Mouse (Mus musculus) WW6 (cell line): ENCODE results near the gene Efhb.

Experiments used
- DNase-seq: peaks from one replicate; pipeline ENCODE4 v3.0.0-alpha.2; 2013; ENCODE audit warnings: low read depth, low spot score

Efhb gene

GRCm38 (mm10) chr17:53462603-53463495 is at the start of gene Efhb:
Gene Efhb (minus strand): TSS chr17:53463321.
- peak; percentile 60 for DNase-seq

- no peak for DNase-seq
Measured at GRCm38 (mm10) chr17:53512311-53512951, 49.3 kb upstream of the Efhb start.

GRCm38 (mm10) chr17:53502966-53503365 is 39.8 kb upstream of the Efhb start:
- no peak for DNase-seq

DNA sequence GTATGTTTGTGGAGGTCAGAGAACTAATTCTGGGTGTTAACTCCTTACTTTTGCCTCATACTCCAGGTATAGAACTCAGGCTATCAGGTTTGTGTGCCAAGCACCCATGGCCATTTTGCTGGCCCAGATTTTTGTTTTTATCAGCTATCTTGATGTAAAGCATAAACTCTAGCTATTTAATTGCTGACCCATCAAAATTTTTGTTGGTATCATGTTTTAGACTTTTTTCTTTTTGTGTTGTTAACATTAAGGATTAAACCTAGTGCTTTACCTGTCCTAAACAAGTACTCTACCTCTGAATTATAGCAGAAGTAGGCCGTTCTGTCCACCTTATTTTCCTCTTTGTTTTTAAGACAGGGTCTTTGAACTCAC is 25.9 kb upstream of the Efhb start:
- DNase-seq = no peak

DNA sequence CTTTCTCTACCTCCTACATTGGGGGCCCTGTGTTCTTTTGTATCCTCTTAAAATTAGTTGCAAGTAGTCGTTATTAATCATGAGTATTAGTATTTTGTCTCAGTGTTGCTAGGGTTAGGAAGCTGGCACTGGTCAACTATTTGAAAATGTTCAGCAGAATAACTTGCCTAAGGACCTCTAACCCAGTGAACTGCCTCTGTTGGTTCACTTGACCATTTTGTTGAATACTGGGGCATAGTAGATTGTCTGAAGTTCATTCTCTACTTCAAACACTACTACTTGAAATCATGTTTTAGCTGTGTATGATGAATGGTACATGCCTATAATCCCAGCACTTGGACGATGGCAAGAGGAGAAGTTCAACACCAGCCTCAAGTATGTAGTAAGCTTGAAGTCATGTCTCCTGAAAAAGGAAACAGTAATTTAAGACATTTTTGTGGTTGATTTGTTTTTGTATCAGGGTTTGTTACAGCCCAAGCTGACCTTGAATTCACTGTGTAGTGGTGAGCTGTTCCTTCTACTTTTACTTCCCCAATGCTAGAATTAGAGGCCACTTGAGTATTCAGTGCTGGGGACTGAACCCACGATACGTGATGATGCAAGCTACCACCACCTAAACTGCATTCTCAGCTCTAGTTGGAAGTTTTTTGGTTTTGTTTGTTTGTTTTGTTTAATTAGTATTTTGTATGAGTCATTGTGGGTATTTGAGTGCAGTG is 25.3 kb upstream of the Efhb start:
- no peak for DNase-seq

DNA sequence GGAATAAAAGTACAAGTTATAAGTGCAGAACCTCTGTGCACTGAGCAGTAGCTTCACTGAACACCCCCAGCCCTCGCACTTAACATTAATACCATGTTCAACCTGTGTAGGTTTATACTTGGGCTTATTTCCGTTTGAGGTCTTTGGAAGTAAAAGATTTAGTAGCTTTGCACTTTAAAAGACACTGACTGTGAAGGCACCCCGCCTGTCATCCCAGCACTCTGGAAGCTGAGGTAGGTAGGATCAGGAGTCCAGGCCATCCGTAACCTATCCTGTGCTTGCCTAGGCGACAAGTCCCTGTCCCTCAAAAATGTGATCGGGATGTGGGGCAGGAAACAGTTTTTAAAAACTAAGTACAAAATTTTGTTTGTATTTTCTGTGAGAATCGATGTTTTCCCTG is 17.3 kb upstream of the Efhb start:
- DNase-seq = no peak

DNA sequence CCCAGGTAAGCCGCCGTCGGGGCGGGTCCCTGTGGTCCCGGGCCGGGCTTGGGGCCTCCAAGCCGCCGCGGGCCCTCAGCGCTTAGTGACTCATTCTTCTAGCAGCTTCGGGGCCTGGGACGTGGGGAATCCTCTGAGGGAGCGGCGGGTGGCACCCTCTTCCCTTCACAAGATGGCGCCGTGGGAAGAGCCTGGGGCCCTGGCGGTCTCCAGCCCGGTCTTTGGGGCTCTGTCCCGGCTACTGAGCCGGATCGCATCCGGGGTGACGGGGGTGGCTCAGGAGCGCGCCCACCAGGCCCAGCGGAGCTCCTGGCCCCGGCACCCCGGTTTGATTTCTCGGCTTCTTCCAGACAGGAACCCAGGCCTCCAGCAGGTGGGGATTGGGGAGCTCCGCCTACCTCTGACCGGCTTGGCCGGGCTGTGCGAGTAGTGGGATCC is 16.5 kb upstream of the Efhb start:
- peak; percentile 38 for DNase-seq

DNA sequence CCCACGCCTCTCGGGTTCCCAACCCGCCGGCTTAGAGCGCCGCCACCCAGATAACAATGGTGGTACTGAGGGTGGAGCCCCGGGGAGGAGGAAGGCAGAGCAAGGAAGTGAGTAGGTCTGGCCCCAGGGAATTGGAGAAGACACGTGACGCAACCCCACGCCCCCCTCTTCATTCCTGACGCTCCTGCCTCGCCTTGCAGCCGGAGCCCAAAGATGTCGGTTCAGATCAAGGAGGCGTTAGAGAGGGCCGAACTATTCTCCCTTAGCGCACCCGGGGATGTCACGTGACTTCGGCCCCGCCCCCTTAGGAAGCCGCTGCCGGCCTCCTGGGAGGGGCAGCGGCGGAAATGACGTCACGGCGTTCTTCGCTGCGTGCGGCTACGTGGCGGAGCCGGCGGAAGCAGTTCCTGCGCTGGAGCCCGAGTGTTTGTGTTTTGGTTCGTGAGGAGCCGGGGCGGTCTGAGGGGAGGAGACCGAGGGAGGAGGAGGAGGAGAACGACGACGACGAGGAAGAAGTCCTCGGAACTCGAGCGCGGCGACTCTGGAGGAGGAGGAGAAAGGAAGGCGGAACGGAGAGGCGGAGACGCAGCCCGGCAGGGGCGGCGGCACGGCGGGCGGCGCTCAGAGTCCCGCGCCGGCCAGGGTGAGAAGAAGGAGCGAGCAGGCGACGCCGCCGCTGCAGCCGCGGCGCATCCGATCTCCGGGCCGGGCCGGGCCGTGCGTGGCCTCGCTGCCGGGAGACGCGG is 15.9 kb upstream of the Efhb start, which contains the start of gene Rab5a:
Rab5a (plus strand) TSS at position 377 of the 746 bp plus-strand sequence.
- peak; percentile 99 for DNase-seq

DNA sequence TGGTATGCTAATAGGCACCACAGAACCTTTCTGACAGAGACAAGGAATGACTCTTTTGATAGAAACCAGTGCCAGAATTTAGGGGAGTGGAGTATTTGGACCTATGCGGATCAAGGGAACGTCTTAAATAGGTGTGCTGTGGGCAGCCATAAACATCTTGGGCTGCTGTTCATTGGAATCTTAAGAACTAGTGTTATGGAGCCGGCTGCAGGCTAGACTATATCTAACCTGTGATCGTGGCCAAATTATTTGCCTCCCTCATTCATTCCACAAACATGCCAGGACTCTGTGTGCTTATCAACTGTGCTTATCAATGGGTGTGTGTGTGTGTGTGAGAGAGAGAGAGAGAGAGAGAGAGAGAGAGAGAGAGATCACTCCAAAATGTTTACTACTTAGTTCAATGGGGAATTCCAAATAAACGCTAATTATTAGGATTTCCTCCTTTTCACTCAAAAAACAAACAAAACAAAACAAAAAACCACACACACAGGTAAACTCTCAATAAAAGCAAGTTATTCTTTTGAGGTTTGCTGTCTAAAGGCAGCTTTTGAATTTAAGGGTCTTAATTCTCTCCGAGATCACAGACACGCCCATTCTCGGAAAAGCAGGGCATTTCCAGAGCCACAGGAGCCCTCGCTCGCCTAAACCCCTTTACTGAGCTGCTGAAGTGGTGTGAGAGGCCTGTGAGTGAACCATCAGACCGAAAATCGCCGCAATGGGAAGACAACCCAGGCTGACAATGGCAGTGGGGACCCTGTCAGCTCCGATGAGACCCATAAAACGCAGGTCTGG is 15.1 kb upstream of the Efhb start:
- DNase-seq = no peak

- DNase-seq = no peak
Measured at GRCm38 (mm10) chr17:53468697-53469096, 5.6 kb upstream of the Efhb start.

GRCm38 (mm10) chr17:53465569-53465968 is 2.4 kb upstream of the Efhb start:
- DNase-seq = no peak

DNA sequence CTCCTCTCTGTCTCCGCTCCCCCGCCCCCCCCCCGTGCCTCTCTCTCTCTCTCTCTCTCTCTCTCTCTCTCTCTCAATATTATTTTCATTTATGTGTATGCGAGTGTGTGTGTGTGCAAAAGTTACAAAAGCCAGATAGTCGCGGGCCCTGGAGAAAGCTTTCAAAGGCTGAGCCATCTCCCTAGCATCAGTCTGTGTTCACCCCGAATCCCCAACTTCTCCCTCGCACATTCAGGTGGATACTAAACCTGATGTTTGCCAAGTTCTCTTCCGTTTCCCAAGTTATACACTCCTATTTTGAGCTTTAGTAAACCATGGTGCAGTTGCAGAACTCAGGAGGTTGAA is 347 bp upstream of the Efhb start:
- no peak for DNase-seq

DNA sequence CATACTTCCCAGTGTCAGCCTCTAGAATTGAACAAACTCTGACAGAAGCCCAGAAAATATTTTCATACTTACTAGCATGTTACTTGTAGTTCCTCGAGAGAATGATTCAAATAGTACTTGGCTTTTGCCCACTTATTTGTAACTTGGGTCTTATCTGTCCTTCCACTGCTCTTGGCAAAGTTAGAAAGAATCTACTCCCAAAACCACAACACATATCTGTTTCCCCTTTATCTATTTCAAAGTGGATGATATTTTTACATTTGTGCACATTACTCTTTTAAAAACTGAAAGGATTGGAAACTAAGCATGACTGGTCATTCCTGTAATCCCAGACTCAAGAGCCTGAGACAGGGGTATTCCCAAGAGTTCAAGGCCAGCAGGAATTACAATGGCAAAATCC is 6.4 kb downstream of the Efhb start:
- no peak for DNase-seq

DNA sequence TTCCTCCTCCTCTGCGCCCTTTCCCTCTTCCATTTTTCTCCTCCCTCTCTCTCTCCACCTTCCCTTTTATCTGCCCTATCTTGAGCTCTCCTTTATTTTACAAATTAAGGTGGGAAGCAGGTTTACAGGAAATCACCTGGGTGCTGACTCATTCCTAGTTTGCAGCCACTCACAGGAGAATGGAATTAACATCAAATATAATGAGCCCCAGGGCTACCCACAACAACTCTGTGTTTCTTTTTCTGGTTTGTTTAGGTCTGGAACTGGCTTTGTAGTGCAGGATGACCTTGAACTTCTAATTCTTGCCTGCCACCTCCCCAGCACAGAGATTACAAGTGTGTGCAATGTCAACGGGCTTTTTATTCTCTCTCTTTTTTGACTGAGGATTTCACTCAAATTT is 7.0 kb downstream of the Efhb start:
- no peak for DNase-seq

- DNase-seq = peak; percentile 36
Measured at GRCm38 (mm10) chr17:53402689-53403306, 60.3 kb downstream of the Efhb start.

GRCm38 (mm10) chr17:53393201-53393600 is 69.9 kb downstream of the Efhb start:
- DNase-seq = no peak

- DNase-seq = no peak
Measured at GRCm38 (mm10) chr17:53389507-53389906, 73.6 kb downstream of the Efhb start.

GRCm38 (mm10) chr17:53387581-53388473 is 75.3 kb downstream of the Efhb start:
- no peak for DNase-seq

DNA sequence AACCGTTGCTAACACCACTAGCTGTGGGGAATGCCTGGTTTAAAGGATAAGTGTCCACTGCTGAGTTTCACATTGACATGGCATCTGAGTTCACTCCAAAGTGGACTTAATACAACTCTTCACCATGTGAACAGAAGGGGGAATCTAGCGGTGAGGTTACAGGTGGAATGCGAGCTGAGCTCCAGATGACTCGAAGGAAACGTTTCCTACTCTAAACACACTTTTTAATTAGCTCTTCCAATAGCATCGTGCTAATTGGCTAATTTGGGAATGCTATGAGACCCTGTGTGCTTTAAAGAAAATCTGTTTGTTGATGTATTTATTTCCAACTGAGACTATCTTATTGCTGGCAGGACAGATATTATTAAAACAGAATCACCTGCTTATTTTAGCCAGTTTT is 76.3 kb downstream of the Efhb start:
- DNase-seq = no peak
